Mouse (Mus musculus) adrenal gland, postnatal 4 days (tissue): ENCODE measurements around the gene Adgrf5. TPM values are rescaled to one million over a fixed set of nuclear protein-coding genes. Genes with fewer than 3 reads are reported as not detected.
"Not testable (repeated sequence)": the region's sequence is repeated elsewhere in the genome, so short reads cannot be mapped to it uniquely, and the experiment has no call there.

Source experiments
- DNase-seq, 2 experiments: peaks; one replicate each; pipeline ENCODE4 v3.0.0; 2021 to 2022; ENCODE audit warnings: low spot score in 2 of 2, mixed read lengths in 2 of 2
- total RNA-seq, 2 experiments: library from RNA; stranded (reverse); gene quantifications; 2 replicates each; pipeline ENCODE4 v1.2.3; 2021

Gene Adgrf5
- total RNA-seq, 2 experiments from 2014 or later, result 78.0 to 78.1 TPM

DNA sequence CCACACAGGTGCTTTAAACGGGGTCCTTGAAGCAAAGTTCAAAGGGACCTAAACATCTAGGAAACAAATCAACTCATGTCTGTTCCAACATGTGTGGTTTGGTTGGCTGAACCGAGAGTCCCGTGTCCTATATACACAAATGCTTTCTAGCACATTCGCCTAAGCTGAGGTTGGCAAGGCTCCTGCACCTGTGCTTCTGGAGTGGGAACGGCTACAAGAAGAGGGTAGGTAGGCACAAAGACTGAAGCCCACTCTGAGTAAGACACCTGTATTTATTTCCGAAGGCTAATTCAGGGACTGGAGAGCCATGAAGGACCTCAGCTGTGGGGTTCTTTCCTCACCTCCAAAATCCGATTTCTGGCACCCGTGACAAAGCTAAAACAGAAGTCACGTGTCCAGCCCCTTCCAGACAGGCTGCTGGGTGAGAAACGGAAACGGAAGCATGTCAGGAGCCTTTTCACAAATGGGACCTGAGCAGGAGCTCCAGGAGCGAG, 99.5 kb downstream of the Adgrf5 start:
- DNase-seq, result no peak

- peak; percentile 25 to 63 for DNase-seq
Measured at GRCm38 (mm10) chr17:43460245-43461181, 100.3 kb downstream of the Adgrf5 start.

GRCm38 (mm10) chr17:43470039-43470438, 109.8 kb downstream of the Adgrf5 start:
- DNase-seq, result no peak

DNA sequence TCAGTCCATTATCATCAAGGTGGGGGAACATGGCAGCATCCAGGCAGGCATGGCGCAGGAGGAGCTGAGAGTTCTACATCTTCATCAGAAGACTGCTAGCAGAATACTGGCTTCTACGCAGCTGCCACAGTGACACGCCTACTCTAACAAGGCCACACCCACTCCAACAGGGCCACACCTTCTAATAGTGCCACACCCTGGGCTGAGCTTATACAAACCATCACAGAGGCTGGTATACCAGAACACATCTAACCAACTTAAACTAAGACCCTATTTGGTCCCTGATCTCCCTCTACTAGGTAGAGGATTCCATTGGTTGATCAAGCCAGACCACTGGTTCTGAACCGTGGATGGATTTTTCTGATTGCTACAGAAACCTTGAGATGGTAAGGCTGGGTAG, 112.3 kb downstream of the Adgrf5 start:
- no peak for DNase-seq

GRCm38 (mm10) chr17:43474775-43475174, 114.5 kb downstream of the Adgrf5 start:
- DNase-seq, result no peak

GRCm38 (mm10) chr17:43477621-43478020, 117.4 kb downstream of the Adgrf5 start:
- DNase-seq, result no peak

GRCm38 (mm10) chr17:43485982-43486381, 125.7 kb downstream of the Adgrf5 start:
- no peak for DNase-seq

DNA sequence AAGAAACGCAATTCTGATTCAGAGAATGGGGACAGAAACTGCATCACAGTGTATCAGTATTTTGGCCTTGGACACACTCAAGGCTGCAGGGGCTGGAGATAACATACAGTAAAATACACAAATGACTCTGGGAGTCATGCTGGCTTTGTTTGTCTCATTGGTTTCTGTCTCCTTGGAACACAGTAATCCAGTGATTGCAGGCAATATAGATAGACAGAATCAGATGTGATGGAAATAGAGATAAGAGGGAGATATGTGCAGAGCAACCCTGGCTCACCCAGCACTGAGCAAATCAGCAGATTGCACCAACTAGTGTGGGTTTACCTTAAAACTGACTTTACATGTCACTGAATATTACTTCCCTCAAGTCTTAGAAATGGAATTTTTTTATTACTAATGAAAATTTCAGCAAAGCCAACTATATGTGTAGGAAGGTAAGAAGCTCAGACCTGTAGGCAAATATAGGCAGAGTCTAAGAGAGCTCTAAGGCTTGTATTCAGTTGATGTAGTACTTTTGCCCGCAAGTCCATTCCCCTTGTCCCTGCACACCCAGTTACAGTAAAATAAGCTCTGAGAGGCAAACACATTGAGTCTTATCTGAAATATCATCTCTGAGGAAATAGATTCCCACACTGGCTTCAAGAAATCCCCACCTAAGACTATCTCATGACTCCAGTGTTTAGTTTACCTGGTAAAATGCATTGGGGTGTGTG, 128.3 kb downstream of the Adgrf5 start:
- no peak for DNase-seq

GRCm38 (mm10) chr17:43490371-43490770, 130.1 kb downstream of the Adgrf5 start:
- DNase-seq, result not testable (repeated sequence)

- DNase-seq, result no peak
Measured at GRCm38 (mm10) chr17:43495502-43495901, 135.3 kb downstream of the Adgrf5 start.

GRCm38 (mm10) chr17:43497521-43497920, 137.3 kb downstream of the Adgrf5 start:
- no peak for DNase-seq

DNA sequence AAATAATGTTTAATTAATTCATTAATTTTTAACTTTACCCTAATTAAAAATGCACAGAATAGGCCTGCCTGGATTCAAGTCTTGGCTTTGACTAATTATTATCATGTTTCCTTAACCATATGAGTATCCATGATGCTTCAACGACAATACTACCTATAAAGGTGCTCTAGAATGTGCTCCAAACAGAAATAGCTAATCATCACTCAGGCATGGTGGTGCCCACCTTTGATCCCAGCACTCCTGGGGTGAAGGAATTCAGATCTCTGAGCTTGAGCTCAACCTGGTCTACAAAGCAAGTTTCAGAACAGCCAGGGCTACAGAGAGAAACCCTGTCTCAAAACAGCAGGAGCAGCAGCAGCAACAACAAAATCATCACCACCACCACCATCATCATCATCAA, 140.3 kb downstream of the Adgrf5 start:
- DNase-seq, result no peak

DNA sequence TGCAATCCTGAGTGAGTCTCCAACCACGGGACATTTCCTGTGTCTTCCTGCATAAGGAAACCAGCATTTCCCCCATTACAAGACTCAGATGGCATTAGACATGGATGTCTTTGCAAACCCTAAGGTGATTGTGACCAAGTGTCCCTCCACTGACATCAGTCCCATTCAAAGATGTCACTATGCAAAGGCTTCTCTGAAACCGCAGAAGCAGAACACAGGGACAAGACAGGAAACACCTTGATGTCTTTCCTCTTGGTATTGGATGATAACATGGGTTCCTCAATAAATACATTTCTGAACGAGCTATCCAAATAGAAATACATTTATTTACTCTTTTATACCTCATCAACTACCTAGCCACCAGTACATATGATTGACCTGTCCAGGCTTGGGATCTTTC, 141.0 kb downstream of the Adgrf5 start:
- no peak for DNase-seq

- DNase-seq, result no peak
Measured at GRCm38 (mm10) chr17:43501631-43502030, 141.4 kb downstream of the Adgrf5 start.

GRCm38 (mm10) chr17:43502592-43502991, 142.3 kb downstream of the Adgrf5 start, which contains the start of gene Mep1a:
TSS of gene Mep1a (minus strand) at chr17:43502812.
- no peak for DNase-seq

GRCm38 (mm10) chr17:43503861-43504593, 143.8 kb downstream of the Adgrf5 start:
- no peak for DNase-seq

DNA sequence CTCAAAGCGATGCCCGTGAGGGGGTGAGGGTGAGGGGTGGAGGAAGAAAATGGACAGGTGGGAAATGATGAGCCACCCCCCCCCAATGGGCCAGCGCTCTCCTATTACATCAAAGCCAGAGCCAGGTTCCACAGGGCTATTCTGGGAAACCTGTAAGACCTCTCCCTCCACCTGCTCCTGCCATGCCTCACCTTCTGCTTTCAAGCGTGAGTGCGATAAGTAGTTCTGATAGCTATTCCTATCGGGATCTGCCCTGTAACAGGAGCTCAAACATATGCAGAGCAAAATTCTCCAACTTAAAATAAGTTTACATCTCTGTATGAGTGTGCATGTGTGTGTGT, 144.3 kb downstream of the Adgrf5 start:
- DNase-seq, result no peak
